Mouse (Mus musculus): ENCODE measurements around the gene Sox15. TPM values are rescaled to one million over a fixed set of nuclear protein-coding genes. Genes with fewer than 3 reads are reported as not detected.
"Not testable (repeated sequence)": the region's sequence is repeated elsewhere in the genome, so short reads cannot be mapped to it uniquely, and the experiment has no call there.

The Sox15 gene
- polyA plus RNA-seq, 1 experiment from 2014 or later, result not detected

DNA sequence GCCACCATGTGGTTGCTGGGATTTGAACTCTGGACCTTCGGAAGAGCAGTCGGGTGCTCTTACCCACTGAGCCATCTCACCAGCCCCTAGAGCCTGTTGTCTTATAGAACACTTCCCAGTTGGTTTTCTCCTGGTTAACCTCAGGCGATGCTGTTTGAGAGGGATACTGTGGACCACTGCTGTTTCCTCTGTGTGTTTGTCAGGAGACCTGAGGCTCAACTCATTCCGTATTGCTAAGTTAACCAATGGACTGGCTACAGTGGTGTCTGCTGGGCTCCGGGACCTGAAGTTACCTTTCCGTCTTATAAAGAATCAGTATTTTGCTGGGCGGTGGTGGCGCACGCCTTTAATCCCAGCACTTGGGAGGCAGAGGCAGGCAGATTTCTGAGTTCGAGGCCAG lies 47.8 kb downstream of the Sox15 start:
- H3K36me3 ChIP-seq (ENCODE audit: control insufficient read depth, insufficient read depth); H3K27me3 ChIP-seq (ENCODE audit: control insufficient read depth, insufficient read depth, low read length); H3K4me3 ChIP-seq (ENCODE audit: low read length); H3K4me2 ChIP-seq (ENCODE audit: low read depth, low read length); ATAC-seq (replicated peaks; ENCODE audit: extremely low read depth, insufficient read depth, low FRiP score); H3K4me1 ChIP-seq (ENCODE audit: control insufficient read depth, insufficient read depth, low read length); H3K9ac ChIP-seq (ENCODE audit: low read length); H3K27ac ChIP-seq (ENCODE audit: low read length); H3K9me3 ChIP-seq (replicated peaks; ENCODE audit: control insufficient read depth, low read length): not testable (repeated sequence)
- 90% methylated on average over 10 of the region's 10 CpGs for WGBS

GRCm38 (mm10) chr11:69703381-69703780 lies 48.3 kb downstream of the Sox15 start:
- H3K4me3 ChIP-seq (ENCODE audit: low read length); H3K9ac ChIP-seq (ENCODE audit: low read length); H3K27me3 ChIP-seq (ENCODE audit: control insufficient read depth, insufficient read depth, low read length); H3K4me2 ChIP-seq (ENCODE audit: low read depth, low read length); H3K27ac ChIP-seq (ENCODE audit: low read length); H3K4me1 ChIP-seq (ENCODE audit: control insufficient read depth, insufficient read depth, low read length); H3K9me3 ChIP-seq (replicated peaks; ENCODE audit: control insufficient read depth, low read length); H3K36me3 ChIP-seq (ENCODE audit: control insufficient read depth, insufficient read depth); ATAC-seq (replicated peaks; ENCODE audit: extremely low read depth, insufficient read depth, low FRiP score): not testable (repeated sequence)
- 70% methylated on average over 2 of the region's 3 CpGs for WGBS

DNA sequence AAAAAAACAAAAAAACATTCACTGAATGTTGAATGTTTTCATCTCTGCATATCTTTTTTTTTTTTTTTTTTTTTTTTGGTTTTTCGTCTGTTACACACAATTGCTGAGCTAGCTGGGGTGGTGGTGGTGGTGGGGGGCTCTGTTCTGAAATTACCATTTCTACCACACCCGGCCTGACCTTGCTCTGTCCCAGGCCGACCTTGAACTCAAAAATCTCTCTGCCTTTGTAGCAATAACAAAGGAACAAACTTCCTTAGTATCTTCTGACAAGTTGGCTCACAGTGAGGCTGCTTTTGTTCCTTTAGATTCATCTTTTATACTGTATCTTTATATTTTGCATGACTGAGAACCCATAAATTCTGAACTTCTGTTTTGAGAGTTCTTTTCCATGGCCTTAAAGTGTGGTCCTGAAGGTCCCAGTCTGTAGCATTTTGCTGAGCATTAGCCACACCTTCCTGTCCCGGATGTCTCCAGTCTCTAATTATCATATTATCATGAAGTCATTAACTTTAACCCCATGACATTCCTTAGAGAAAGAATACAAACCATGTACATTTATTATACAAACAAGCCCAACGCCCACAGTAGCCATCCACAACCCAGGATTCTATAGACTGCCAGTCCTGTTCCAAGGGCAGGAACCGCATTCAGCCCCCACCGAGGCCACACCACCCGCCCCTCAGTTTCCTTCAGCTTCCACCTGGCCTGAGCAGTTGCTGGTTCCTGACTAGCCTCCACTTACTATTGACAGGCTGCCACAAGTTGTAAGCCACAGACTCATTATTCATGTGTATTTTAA lies 48.9 kb downstream of the Sox15 start:
- ATAC-seq (replicated peaks; ENCODE audit: extremely low read depth, insufficient read depth, low FRiP score), result no peak
- Histone ChIP-seq H3K27me3 (ENCODE audit: control insufficient read depth, insufficient read depth, low read length) (no peaks in the 10 kb centered on the region), H3K36me3 (ENCODE audit: control insufficient read depth, insufficient read depth) (no peaks in the 10 kb centered on the region), H3K4me3 (ENCODE audit: low read length) (no peak overlapping the region), H3K27ac (ENCODE audit: low read length) (no peak overlapping the region), H3K4me1 (ENCODE audit: control insufficient read depth, insufficient read depth, low read length) (0 out of 2 replicates have a peak, but pooled peaks cover 3% of the 10 kb centered on the region), H3K9ac (ENCODE audit: low read length) (no peak overlapping the region), H3K4me2 (ENCODE audit: low read depth, low read length) (no peak overlapping the region), H3K9me3 (replicated peaks; ENCODE audit: control insufficient read depth, low read length) (no peaks in the 10 kb centered on the region)
- 59% methylated on average over 8 of the region's 8 CpGs for WGBS

DNA sequence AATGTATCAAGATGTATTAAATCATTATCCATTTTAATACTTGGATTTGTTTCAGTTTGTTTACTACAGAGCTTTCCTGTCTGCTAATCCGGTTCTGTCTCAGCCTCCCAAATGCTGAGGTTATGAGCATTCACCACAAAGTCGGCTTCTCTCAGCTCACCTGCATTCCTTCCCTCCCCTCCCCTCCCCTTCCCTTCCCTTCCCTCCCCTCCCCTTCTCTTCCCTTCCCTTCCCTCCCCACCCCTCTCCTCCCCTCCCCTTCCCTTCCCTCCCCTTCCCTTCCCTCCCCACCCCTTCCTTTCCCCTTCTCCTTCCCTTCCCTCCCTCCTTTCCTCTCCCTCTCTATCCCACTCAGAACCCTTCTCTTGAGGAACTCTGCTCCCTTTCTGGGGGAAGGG lies 49.5 kb downstream of the Sox15 start:
- ATAC-seq (replicated peaks; ENCODE audit: extremely low read depth, insufficient read depth, low FRiP score), result no peak
- H3K4me3 ChIP-seq (ENCODE audit: low read length), result no peak overlapping the region
- H3K4me1 ChIP-seq (ENCODE audit: control insufficient read depth, insufficient read depth, low read length), result 0 out of 2 replicates have a peak, but pooled peaks cover 3% of the 10 kb centered on the region
- no peak overlapping the region for H3K4me2 ChIP-seq (ENCODE audit: low read depth, low read length)
- H3K27ac ChIP-seq (ENCODE audit: low read length), result no peak overlapping the region
- WGBS, result 40% methylated on average over 2 of the region's 2 CpGs
- no peaks in the 10 kb centered on the region for H3K9me3 ChIP-seq (replicated peaks; ENCODE audit: control insufficient read depth, low read length)
- H3K9ac ChIP-seq (ENCODE audit: low read length), result no peak overlapping the region
- no peaks in the 10 kb centered on the region for H3K27me3 ChIP-seq (ENCODE audit: control insufficient read depth, insufficient read depth, low read length)
- no peaks in the 10 kb centered on the region for H3K36me3 ChIP-seq (ENCODE audit: control insufficient read depth, insufficient read depth)

MicroRNA genes within 50 kb of the gene (microRNA counts, 519-probe panel; counts per million panel counts)
- microRNA mmu-miR-1934 (not detected), microRNA mmu-miR-467f (1,993 counts per million, percentile 22 among the panel's probes with 10 or more counts)

Small RNA genes within 50 kb of the gene (microRNA-seq; reads per million reads assigned to microRNA genes)
- gene Mir1934 (4.7 reads per million, percentile 18 among the genes with 10 or more reads in this experiment), gene Mir467f (not detected)

Other genes starting within 250 kb of the Sox15 start
- 17.3 and 18.2 TPM in 2 replicates for gene Kdm6b, start 241.6 kb upstream of the Sox15 start, polyA plus RNA-seq (2015; fragmentation: Nextera tagmentation; extraction: Ambion mirVana)
- 0.17 and 0.62 TPM in 2 replicates for gene Dnah2, start 106.2 kb upstream of the Sox15 start, polyA plus RNA-seq (2015; fragmentation: Nextera tagmentation; extraction: Ambion mirVana)
- gene Efnb3, start 95.1 kb upstream of the Sox15 start, polyA plus RNA-seq (2015; fragmentation: Nextera tagmentation; extraction: Ambion mirVana), result 49.9 and 57.0 TPM in 2 replicates
- gene Wrap53, start 75.1 kb upstream of the Sox15 start, polyA plus RNA-seq (2015; fragmentation: Nextera tagmentation; extraction: Ambion mirVana), result 15.1 and 16.5 TPM in 2 replicates
- 79.1 and 87.0 TPM in 2 replicates for gene Trp53, start 75.0 kb upstream of the Sox15 start, polyA plus RNA-seq (2015; fragmentation: Nextera tagmentation; extraction: Ambion mirVana)
- 22.3 and 25.6 TPM in 2 replicates for gene Atp1b2, start 49.4 kb upstream of the Sox15 start, polyA plus RNA-seq (2015; fragmentation: Nextera tagmentation; extraction: Ambion mirVana)
- gene Shbg, start 37.4 kb upstream of the Sox15 start, polyA plus RNA-seq (2015; fragmentation: Nextera tagmentation; extraction: Ambion mirVana), result 0.20 TPM in 1 of 2 replicates, not detected in the other
- 13.0 and 13.8 TPM in 2 replicates for gene Sat2, start 33.3 kb upstream of the Sox15 start, polyA plus RNA-seq (2015; fragmentation: Nextera tagmentation; extraction: Ambion mirVana)
- 22.1 and 25.4 TPM in 2 replicates for gene Fxr2, start 22.3 kb upstream of the Sox15 start, polyA plus RNA-seq (2015; fragmentation: Nextera tagmentation; extraction: Ambion mirVana)
- 40.1 and 44.0 TPM in 2 replicates for gene Mpdu1, start 7.3 kb downstream of the Sox15 start, polyA plus RNA-seq (2015; fragmentation: Nextera tagmentation; extraction: Ambion mirVana)
- 10.0 and 12.3 TPM in 2 replicates for gene Cd68, start 10.8 kb downstream of the Sox15 start, polyA plus RNA-seq (2015; fragmentation: Nextera tagmentation; extraction: Ambion mirVana)
- 337 and 346 TPM in 2 replicates for gene Eif4a1, start 17.1 kb downstream of the Sox15 start, polyA plus RNA-seq (2015; fragmentation: Nextera tagmentation; extraction: Ambion mirVana)
- gene Senp3, start 26.8 kb downstream of the Sox15 start, polyA plus RNA-seq (2015; fragmentation: Nextera tagmentation; extraction: Ambion mirVana), result 55.8 and 58.0 TPM in 2 replicates
- gene Tnfsf13, start 30.5 kb downstream of the Sox15 start, polyA plus RNA-seq (2015; fragmentation: Nextera tagmentation; extraction: Ambion mirVana), result 0.45 and 0.85 TPM in 2 replicates
- 5.9 and 7.8 TPM in 2 replicates for gene Tnfsf12, start 40.5 kb downstream of the Sox15 start, polyA plus RNA-seq (2015; fragmentation: Nextera tagmentation; extraction: Ambion mirVana)
- 3.1 and 3.5 TPM in 2 replicates for gene Tnfsfm13, start 40.8 kb downstream of the Sox15 start, polyA plus RNA-seq (2015; fragmentation: Nextera tagmentation; extraction: Ambion mirVana)
- 13.8 and 16.9 TPM in 2 replicates for gene Polr2a, start 103.3 kb downstream of the Sox15 start, polyA plus RNA-seq (2015; fragmentation: Nextera tagmentation; extraction: Ambion mirVana)
- gene Slc35g3, start 106.7 kb downstream of the Sox15 start, polyA plus RNA-seq (2015; fragmentation: Nextera tagmentation; extraction: Ambion mirVana), result 0.16 and 0.18 TPM in 2 replicates
- 3.6 TPM in 2 replicates for gene Zbtb4, start 110.6 kb downstream of the Sox15 start, polyA plus RNA-seq (2015; fragmentation: Nextera tagmentation; extraction: Ambion mirVana)
- 5.8 and 6.0 TPM in 2 replicates for gene Chrnb1, start 140.6 kb downstream of the Sox15 start, polyA plus RNA-seq (2015; fragmentation: Nextera tagmentation; extraction: Ambion mirVana)
- 2.2 and 3.0 TPM in 2 replicates for gene Fgf11, start 146.5 kb downstream of the Sox15 start, polyA plus RNA-seq (2015; fragmentation: Nextera tagmentation; extraction: Ambion mirVana)
- 3.1 TPM in 2 replicates for gene Tmem102, start 150.3 kb downstream of the Sox15 start, polyA plus RNA-seq (2015; fragmentation: Nextera tagmentation; extraction: Ambion mirVana)
- gene Gm39566, start 160.0 kb downstream of the Sox15 start, polyA plus RNA-seq (2015; fragmentation: Nextera tagmentation; extraction: Ambion mirVana), result not detected in 2 replicates
- gene Spem2, start 163.2 kb downstream of the Sox15 start, polyA plus RNA-seq (2015; fragmentation: Nextera tagmentation; extraction: Ambion mirVana), result not detected in 2 replicates
- gene Spem1, start 166.9 kb downstream of the Sox15 start, polyA plus RNA-seq (2015; fragmentation: Nextera tagmentation; extraction: Ambion mirVana), result not detected in 2 replicates
- 1.6 and 2.0 TPM in 2 replicates for gene Nlgn2, start 182.5 kb downstream of the Sox15 start, polyA plus RNA-seq (2015; fragmentation: Nextera tagmentation; extraction: Ambion mirVana)
- gene Tmem256, start 183.2 kb downstream of the Sox15 start, polyA plus RNA-seq (2015; fragmentation: Nextera tagmentation; extraction: Ambion mirVana), result 258 and 323 TPM in 2 replicates
- 72.1 and 74.9 TPM in 2 replicates for gene Plscr3, start 191.1 kb downstream of the Sox15 start, polyA plus RNA-seq (2015; fragmentation: Nextera tagmentation; extraction: Ambion mirVana)
- 0.26 and 0.90 TPM in 2 replicates for gene Tnk1, start 203.4 kb downstream of the Sox15 start, polyA plus RNA-seq (2015; fragmentation: Nextera tagmentation; extraction: Ambion mirVana)
- gene Tmem95, start 222.7 kb downstream of the Sox15 start, polyA plus RNA-seq (2015; fragmentation: Nextera tagmentation; extraction: Ambion mirVana), result not detected in 2 replicates
- gene Kctd11, start 226.1 kb downstream of the Sox15 start, polyA plus RNA-seq (2015; fragmentation: Nextera tagmentation; extraction: Ambion mirVana), result 3.9 and 4.3 TPM in 2 replicates
- gene Acap1, start 240.2 kb downstream of the Sox15 start, polyA plus RNA-seq (2015; fragmentation: Nextera tagmentation; extraction: Ambion mirVana), result 10.8 and 19.9 TPM in 2 replicates
- 4.1 and 4.4 TPM in 2 replicates for gene 2810408A11Rik, start 245.7 kb downstream of the Sox15 start, polyA plus RNA-seq (2015; fragmentation: Nextera tagmentation; extraction: Ambion mirVana)
- 7.4 and 8.7 TPM in 2 replicates for gene Neurl4, start 245.8 kb downstream of the Sox15 start, polyA plus RNA-seq (2015; fragmentation: Nextera tagmentation; extraction: Ambion mirVana)